Mouse (Mus musculus) spleen, embryonic (tissue): ENCODE results near the gene Pcna.
"Not testable (repeated sequence)": the region's sequence is repeated elsewhere in the genome, so short reads cannot be mapped to it uniquely, and the experiment has no call there.

Experiments used
- CTCF ChIA-PET: fragments of 350-600 bp; sonication (Branson Sonifier 250); formaldehyde crosslinking; loops from one replicate; lab custom pipeline; 2022; lab: Charles Lee

Gene Pcna

DNA sequence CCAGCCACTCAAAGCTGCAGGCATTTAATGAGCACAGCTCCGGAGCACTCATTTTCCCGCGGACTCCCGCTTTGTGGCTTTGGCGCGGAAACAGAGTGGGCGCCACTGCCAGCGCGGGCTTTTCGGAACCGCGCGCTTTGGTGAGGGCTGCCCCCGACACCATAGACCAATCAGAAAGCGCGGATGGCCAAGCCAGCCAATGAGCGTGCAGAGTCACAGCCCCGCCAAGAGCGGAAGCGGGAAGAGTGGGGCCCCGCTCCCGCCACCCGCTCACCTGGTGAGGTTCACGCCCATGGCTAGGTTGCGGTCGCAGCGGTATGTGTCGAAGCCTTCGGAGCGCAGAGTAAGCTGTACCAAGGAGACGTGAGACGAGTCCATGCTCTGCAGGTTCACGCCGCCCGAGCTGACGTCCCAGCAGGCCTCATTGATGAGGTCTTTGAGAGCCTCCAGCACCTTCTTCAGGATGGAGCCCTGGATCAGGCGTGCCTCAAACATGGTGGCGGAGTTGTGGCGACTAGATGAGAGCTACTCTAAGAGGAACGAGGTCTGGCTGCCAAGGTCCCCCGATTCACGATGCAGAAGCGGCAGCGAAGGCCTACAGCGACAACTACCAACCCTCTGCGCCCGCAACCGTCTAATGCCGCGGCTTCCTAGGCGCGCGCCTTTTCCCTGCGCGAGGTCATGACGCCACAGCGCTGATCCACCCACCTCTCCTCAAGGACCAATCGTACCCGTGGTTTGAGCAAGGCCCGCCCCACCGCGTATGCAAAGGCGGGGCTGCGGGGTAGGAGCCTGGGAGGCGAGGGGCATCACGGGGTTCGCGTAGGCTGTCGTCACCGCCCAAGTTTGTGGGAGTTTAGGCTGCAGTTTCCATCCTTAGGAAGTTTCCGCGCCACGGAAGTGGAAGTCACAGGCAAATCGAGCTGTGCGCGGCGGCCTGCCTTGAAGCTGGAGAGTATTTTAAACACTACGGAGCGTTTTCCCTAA lies at the start of gene Pcna:
Gene Pcna, minus strand, starts transcription at position 773 of the 987 bp plus-strand sequence.
- CTCF ChIA-PET = interaction anchor here (0.6 kb wide), 2 partner anchors 63 to 897 kb away, joined by 3 to 4 read pairs; no protein-coding TSS in a partner anchor

DNA sequence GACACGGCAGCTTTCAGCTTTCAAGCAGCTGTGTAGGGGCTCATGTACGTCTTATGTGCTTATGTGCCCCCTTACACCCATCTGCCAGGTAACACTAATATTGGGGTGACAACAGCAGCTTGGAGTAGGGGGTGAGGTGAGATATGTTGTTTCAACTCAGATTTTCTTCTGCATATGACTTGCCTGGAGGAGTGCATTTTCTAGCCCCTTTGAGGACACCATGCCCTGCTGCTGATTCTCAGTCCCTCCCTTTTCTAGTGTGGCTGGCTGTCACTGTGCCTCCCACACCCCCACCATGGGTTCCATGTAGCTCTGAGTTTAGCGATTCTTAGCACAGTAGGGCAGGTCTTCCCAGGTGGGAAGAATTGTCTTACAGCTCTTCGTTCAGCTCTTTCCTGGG lies 48.3 kb upstream of the Pcna start:
- CTCF ChIA-PET = no interaction called here

DNA sequence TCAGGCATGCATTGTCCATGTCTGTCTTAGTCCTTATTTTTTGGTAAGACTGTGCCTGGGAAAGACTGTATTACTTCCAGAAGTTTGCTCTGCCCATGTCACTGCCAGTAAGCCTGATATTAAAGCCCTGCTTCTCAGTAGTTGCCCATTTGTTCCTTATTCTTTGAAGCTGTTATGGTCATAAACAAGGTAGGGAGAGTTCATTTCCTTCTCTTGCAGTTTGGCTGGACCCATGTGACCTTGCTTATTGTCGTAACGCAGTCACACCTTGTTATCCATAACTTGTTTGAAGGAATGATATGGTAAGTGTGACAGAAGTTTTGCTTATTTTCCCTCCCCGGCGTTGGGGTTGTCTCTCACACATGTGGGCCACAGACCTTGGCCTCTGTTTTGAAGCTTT lies 45.1 kb upstream of the Pcna start:
- CTCF ChIA-PET = no interaction called here

DNA sequence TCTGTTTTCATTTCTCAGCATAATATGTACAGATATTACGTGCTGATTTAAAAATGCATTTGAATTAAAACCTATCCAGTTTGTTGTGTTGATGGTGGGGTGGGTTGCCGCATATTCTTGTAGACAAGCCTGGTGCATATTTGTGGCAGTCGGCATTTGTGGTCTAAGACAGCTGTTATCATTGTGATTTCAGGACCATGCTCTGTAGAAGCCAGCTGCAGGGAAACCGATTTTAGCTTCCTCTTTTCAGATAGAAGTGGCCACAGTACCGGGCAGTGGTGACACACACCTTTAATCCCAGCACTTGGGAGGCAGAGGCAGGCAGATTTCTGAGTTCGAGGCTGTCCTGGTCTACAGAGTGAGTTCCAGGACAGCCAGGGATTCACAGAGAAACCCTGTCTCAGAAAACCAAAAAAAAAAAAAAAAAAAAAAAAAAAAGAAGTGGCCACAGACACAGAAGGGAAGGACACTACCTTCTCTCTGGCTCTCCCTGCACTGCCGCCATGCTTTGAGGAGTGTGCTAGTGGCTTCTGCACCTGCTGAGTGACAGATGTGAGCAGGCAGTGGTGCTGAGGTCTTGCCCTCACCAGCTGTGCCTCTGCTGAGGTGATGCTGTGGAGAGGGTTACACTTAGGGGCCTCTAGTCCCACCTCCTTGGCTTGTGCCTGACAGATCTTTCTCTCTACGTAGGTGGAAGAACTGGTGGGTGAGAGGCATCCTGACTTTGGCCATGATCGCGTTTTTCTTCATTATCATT lies 40.8 kb upstream of the Pcna start:
- CTCF ChIA-PET = no interaction called here

DNA sequence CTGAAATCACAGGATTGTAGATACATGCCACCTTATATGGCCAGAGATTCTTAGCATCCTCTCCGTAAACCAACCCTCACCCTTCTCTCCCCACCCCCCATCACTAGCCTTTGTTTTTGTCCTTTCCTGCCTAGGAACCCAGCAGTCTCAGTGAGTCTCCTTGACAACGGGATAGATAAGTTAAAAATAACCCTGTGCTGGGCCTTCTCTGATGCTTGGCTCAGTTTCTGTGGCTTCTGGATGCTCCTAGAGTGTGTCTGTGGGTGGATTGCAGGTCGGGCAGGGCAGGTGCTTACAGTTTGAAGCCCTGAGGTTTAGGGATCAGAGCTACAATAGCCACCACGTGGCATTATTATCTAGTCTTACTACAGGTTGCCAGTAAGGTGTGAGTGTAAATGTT lies 39.0 kb upstream of the Pcna start:
- CTCF ChIA-PET = interaction anchor here (0.6 kb wide), 1 partner anchor 199 kb away, joined by 5 read pairs; no protein-coding TSS in a partner anchor

DNA sequence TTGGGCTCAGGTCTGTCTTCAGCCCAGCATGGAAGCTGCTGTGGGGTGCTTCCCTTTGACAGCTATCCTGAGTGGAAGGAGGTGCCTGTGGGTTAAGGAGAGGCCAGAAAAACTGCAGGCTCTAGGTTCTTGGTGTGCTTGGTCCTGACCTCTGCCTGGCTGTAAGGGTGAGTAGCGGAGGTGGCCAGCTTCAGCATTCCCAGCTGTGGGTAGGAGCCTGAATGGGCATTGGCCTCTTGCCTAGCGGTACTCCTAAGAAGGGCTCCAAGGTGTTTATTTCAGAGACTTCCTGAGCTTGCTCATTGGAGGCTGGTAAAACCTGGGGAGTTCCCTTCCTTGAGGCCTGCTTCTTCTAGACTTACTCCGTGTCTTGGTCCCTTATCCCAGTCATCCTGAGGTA lies 38.2 kb upstream of the Pcna start:
- CTCF ChIA-PET = no interaction called here

DNA sequence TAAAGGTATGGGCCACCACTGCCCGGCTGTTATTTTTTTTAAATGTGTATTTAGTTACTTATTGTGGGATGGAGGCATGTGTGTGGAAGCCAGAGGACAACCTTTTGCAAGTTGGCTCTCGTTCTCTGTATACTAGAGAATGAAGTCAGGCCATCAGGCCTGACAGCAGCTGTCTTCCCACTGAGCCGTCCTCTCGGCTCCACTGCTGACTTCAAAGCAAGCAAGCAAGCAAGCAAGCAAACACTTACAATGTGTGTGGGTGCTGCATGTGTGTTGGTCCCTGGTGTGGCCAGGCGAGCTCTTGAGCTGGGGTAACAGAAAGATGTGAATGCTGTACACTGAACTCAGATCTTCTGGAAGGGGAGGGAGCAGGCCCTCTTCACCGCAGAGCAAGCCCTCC lies 37.7 kb upstream of the Pcna start:
- CTCF ChIA-PET = no interaction called here

DNA sequence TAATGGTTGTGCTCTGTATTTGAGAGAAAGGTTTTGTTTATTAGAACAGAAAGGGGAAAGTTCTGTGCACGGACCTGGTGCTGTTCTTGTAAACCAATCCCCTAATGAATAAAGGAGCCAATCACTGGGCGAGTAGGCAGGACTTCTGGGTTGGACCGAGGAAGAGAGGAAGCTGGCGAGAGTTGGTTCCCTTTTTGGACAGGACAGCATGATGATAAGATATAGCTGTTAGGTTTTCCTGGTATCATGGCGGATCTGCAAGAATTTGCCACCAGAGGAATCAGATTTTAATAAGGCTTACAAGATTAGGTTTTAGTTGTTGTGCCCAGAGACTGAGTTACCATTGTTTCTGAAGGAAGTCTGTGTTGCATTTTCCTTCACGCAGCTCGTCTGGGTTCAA lies 36.1 kb upstream of the Pcna start:
- CTCF ChIA-PET = not testable (repeated sequence)

DNA sequence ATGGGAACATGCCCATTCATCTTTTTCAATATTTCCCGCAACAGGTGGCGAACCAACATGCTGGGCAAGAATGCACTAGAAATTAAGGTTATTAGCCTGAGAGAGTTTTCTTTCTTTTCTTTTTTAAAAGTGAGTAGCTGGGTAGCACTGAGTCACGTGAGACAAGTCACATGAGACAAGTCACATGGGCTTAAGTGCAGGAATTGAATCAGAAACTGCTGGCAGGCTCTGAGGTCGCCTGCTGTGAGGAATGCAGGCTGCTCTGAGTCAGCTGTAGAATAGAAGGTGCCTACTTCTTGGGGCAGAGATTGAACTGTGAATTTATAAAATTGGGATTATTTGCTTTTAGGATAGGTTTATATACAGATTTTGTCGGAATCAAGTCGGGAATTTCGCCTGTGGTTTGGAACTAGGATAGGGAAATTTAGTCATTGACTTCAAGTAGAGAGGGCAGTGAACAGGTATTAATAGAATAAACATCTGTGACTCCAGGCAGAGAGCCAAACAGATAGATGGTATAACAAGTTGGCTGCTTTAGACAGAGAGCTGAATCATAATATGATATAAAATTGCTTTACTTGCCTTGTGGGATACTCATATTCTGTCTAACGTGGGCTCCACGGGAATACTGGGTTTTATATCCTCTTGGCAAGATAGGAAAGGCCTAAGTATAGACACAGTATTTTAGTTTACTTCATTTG lies 33.4 kb upstream of the Pcna start:
- CTCF ChIA-PET = no interaction called here

DNA sequence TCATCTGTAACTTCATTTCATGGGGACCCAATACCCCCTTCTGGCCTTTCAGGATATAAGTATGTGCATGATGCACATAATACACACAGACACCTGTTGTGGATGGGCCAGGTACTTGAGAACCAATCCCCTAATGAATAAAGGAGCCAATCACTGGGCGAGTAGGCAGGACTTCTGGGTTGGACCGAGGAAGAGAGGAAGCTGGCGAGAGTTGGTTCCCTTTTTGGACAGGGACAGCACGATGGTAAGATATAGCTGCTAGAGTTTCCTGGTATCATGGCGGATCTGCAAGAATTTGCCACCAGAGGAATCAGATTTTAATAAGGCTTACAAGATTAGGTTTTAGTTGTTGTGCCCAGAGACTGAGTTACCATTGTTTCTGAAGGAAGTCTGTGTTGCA lies 32.6 kb upstream of the Pcna start:
- CTCF ChIA-PET = not testable (repeated sequence)

DNA sequence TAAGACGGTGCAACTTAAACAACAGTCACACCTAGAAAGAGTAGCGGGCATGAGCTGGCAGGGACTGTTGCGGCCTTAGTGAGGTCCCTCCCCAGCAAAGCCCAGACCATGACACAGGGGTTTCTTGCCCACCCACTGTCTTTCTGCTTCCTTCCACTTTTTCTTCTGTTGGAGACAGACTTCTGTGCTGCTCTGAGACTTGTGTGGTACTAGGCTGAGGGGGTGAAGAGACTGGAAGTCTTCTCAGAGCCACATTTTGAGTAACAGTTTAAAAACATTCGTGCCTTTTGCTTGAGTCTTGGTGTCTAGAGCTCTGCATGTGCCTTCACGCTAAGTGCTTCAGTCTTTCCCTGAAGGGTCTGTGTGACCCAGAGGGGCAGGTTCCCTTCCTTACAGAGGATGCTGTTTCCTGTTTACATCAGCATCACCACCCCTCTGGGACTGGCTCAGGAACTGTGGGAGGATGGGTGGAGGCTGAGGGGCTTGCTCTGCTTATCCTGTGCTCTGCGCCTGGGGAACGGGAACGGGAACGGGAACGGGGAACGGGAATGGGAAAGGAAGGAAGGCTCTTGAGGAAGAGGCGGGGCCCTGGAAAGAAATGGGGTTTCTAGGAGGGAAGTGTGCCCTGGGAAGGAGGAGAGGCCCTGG lies 31.5 kb upstream of the Pcna start:
- CTCF ChIA-PET = no interaction called here

DNA sequence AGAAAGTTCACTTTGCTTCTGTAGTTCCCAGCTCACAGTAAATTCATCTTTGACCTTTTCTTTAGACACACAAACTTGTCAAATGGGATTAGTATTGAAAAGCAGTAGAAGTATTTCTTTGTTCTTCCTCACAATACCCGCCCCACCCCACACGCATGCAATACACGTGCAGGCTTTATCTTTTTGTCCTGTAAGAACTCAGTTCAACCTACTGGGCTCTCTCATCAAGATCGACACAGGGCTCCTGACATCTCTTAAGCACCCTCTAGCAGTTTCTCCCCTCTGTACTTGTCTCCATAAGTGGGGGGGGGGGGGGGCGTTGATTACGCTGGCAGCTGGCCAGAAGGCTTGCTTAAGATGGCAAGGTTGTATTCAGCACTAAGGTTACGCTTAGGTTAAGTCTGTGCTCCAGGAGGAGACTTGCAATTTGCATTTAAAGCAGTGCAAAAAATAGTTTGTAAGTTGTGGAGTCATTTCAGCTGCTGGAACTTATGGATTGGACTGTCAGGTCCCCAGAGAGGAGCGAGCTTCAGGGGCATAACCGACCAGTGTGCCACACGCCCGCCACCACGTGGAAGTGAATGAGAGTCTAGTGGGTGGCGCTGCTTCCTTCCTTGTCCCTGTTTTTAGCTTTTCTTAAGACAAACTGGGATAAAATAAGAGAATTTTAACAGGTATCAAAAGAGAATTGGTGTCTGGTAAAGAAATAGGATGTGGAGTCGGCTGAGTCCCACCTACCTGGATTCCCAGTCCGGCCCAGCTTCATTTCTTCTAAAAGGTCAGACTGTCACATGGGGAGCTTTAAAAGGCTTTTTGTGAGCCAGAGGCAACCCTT lies 30.3 kb upstream of the Pcna start:
- CTCF ChIA-PET = no interaction called here

DNA sequence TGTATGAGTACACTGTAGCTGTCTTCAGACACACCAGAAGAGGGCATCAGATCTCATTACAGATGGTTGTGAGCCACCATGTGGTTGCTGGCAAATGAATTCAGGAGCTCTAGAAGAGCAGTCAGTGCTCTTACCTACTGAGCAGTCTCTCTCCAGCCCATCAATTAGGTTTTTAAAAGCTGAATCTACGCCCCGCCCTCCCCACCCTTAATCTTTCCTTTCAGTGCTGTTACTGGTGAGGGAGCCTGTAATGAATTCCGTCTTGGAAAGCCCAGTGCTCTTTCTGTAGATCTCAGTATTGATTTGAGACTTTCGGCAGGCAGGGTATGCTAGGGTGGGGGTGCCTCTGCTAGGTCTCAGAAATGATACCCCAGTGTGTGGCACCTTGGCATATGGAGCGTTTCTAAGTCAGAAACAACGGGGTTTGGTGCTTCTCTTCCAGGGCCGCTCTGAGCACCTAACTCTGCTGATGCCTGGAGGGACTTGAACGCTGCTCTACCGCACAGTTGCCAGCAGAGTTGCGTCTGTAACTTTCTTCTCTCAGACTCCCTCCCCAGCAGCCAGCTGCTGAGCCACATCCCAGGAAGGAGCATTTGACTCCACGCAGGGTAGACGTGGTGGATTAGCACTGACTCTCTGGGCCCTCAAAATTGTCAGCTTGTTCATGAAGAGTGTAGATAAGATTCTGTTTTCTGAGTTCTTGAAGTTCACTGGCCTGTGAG lies 29.5 kb upstream of the Pcna start:
- CTCF ChIA-PET = no interaction called here

DNA sequence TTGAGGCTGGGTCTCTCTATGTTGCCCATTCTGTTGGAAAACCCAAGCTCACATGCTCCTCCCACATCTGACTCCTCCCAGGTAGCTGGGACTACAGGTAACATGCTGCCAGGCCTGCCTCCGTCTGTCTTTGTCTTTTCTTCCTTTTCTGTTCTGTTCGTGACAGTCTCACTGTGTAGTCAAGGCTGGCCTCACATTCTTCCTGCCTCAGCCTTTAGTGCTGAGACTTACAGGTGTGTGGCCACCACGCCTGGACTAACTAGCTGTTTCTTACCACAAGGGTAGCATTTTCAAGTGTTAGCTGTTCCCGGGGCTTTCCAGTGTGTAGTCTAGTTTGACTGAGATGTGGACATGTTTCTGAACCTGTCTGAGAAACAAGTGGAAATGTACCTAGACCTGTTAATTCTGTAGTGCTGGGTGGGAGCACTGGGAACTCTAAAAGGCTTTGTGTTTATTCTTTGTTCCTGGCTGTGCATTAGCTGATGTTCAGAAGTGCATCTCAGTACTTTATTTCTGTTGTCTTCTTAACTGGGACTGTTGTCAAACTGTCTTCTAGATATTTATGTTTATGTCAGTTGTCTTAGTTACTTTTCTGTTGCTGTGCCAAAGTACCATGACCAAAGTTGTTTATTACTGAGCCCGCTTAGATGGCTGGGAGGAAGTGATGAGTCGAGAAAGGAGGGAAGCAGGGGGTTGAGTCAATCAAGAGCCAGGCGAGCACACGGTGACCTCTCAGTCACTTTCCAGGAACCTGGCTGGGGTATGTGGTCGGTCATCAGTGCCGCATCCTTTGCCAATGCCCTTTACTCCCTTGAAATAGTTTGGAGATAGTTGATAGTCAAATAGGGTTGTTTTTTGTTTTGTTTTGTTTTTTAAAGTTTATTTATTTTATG lies 28.7 kb upstream of the Pcna start:
- CTCF ChIA-PET = no interaction called here

DNA sequence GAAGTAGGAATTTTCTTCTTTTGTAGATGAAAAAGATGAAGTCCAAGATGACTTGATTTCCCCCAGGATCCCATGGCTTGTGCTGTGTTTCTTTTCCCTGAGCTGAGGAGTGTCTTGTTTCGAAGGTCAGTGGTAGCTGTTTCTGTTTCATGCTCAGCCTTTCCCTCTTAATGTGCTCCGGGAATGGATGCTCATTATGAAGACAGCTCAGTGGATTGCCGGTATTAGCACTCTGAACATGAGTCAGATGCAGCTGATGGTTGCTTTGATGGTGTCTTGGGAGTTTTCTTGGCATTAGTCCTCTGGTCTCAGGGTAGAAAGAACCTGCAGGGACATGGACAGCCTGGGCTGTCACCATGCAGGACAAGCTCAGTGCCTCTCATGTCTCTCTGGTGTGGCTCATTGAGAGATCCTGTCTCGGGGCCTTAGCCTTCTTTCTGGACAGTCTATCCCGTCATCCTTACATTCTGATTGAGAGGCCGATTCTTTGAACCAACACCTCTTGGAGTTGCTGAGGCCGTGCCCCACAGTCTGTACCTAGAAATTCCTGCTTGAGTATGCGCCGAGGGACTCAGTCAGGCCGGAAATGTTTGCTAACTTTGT lies 27.5 kb upstream of the Pcna start:
- CTCF ChIA-PET = no interaction called here

DNA sequence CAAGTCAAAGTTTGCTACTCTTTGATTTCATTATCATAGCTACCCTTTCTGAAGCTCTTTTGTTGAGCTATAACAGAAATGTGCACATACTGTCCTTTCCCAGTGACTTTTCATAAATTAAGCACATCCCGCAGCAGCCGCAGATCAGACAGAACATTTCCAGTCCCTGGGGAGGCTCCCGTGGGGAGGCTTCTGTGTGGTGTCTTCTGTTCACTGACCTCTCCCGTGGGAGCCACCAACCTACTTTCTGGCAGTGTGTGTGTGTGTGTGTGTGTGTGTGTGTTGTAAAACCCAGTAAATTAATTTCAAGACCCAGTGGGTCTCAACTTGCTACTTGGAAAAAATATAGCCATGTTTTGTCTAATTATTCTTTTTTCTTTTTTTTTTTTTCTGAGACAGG lies 26.9 kb upstream of the Pcna start:
- CTCF ChIA-PET = no interaction called here

DNA sequence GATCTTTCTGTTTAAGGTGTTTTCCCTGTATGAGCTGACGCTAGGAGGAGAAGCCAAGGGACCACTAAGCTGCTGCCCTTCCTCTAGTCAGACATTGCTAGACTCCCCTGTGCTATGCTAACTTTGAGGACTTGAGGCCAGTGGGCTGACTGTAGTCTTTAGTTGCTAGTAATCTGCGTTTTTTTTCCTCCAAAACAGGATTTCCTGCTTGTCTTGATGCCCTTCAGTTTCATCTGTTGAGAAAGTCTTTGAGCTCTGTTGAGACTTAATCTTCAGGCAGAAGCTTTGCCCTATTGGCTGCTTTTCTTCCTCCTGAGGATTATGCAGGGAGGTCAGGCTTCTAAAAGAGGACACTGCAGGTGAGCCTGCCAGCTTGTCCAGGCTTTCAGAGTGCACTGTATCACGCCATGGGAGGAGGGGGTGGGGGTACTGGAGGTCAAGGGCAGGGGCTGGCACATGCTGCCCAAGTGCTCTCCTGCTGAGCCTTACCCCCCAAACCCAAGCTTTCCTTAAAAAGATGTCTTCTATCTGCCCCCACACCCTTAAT lies 26.3 kb upstream of the Pcna start:
- CTCF ChIA-PET = interaction anchor here (0.6 kb wide), 1 partner anchor 1612 kb away, joined by 3 read pairs; the partner anchor contains the start of gene Itpa

DNA sequence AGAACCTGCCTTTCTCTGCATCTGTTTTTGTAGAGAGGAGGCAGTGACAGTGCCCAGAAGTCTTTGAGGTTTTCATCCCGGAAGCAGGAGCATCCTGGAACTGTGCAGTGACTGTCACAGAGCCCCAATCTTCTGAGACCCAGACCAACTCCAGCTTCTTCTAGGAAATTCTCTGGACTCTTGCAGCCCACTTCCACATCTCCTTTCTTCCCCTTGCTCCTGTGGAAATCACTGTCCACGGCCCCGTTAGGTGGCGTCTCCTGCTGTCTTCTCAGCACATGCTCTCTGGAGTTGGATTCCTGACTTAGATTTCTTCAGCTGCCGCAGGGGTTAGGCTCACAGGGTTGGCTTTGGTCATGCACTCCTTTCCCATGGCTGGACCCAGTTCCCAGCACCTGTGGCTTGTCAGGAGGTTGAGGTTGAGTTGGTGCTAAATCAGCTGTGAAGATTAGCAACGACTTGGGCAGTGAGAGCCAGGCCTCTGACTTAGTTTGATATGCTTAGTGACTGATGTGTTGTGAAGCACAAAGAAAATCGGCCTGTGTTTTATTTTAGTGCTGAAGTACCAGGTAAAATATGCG lies 25.2 kb upstream of the Pcna start:
- CTCF ChIA-PET = no interaction called here
